Mouse (Mus musculus): Measurements from ENCODE around the gene Fam210b.

DNA sequence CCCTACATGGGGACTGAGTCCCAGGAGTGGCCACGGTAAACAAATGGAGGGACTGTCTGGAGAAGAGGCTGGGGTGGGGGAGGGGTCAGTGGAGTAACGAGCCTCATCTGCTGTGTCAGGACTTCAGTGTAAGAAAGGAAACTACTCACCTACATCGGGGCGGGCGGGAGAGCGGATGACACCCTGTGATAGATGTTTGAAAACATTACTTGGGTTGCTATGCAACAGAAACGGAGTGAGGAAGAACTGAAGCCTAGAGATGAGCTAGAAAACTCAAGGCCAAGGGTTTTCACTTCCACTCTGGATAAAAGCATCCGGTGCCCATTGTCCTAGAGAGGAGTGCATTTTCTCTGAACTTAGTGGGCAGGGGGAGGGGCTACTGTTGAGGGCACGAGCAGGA lies 54.5 kb downstream of the Fam210b start:
- no peak for TF ChIP-seq CTCF (IDR thresholded peaks at IDR 0.05; ENCODE audit: insufficient read depth, low read depth, low read length)
- TF ChIP-seq POLR2A (IDR thresholded peaks at IDR 0.05; ENCODE audit: insufficient read depth, low read depth, low read length) = no peak
